Mouse (Mus musculus) brain, embryonic 14.5 days (tissue): ENCODE measurements at regions not wholly inside any gene's neighbourhood (a gene's known extent, or its start where the extent isn't known, plus 50 kb on each side); places are given as distances from the start of the nearest gene placed in this dataset.

Experiments used
- CTCF ChIP-seq: fragments of 200-500 bp; IDR thresholded peaks from 2 replicates; pipeline ENCODE4 v1.5.1; 2012; ENCODE audit warnings: inconsistent platforms, mild to moderate bottlenecking, moderate library complexity, borderline replicate concordance; ENCODE audit not compliant: insufficient read depth, insufficient read length; ENCODE audit errors: extremely low read depth
- POLR2A ChIP-seq: fragments of 200-500 bp; IDR thresholded peaks from 2 replicates; pipeline ENCODE4 v1.6.1; 2012; ENCODE audit warnings: mild to moderate bottlenecking, inconsistent platforms, borderline replicate concordance; ENCODE audit not compliant: poor library complexity, insufficient read depth, insufficient read length, severe bottlenecking; ENCODE audit errors: extremely low read depth

- TF ChIP-seq CTCF (no peak), POLR2A (no peak)
Observed at GRCm38 (mm10) chr14:60541596-60541995, 92.2 kb upstream of the Spata13 start.
